Mouse (Mus musculus): ENCODE measurements around the gene Ccdc153.

Ccdc153 gene

DNA sequence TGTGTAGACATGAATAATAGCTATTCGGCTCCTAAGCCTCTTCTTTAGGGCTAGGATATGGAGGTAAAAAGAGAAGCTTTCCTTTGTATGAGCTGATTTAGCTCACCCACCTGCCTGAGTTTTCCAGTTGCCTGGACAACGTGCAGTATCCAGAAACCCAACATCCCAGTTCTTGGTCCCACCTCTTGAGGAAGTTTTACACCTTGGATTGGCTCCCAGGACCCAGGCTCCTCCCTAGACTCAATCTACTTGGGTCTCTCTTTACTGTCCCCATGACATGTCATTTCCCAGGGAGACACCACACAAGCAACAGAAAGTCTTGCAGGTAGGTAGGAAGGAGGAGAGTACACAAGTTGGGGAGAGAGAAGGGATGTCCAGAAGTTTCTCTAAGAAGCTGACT, at the start of gene Ccdc153:
Gene Ccdc153 (plus strand): TSS at position 278 of the 400 bp plus-strand sequence.
- DNase-seq (ENCODE audit: low read depth, low spot score) = no peak

DNA sequence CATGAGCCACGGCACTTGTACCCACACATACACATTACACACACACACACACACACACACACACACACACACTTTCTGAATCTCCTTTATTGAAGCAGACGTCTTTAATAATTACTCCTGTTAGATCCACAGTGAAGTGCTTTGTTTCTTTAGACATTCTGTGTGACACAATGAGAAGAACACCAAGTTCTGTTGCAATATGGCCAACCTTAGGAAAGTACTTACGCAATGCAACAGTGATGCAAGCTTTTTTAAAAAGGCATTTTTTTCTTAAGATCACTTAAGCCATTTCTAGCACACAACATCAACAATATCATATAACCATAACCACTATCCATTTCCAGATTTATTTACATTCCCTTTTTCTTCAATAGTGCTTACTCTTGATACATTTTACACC, 49.3 kb upstream of the Ccdc153 start:
- no peak for DNase-seq (ENCODE audit: low read depth, low spot score)

DNA sequence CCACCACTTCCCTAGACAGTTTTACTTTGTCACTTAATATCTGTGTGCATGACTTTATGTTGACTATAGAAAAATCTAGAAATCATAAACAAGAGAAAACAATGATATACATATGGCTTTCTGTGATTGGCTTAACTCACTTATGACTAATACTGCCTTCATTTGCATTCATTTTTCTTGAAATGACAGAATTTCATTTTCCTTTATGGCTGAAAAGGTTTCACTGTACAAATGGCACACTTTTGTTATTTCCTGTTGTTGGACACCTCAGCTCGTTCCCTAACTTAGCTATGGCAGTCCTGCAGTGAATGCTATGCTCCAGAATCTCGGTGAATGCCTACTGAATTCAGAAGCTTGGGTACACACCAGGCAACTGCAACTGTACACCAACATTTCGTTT, 48.2 kb upstream of the Ccdc153 start:
- no peak for DNase-seq (ENCODE audit: low read depth, low spot score)

DNA sequence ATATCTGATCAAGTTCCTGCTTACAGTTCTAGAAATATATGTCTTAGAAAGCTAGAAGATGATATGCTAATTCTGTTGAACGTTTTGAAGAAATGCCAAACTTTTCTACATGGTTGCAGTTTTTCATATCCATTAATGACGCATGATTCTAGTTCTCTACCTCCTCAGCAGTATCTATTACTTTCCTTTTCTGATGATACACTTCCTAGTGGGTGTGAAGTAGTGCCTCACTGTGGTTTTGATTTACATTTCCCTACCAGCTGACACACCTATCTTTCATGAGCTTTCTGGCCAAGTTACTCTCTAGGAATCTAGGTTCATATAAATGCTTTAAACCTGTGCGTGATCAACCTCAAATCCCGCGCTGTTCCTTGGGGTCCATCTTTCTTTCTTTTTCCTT, 47.7 kb upstream of the Ccdc153 start:
- DNase-seq (ENCODE audit: low read depth, low spot score) = no peak

DNA sequence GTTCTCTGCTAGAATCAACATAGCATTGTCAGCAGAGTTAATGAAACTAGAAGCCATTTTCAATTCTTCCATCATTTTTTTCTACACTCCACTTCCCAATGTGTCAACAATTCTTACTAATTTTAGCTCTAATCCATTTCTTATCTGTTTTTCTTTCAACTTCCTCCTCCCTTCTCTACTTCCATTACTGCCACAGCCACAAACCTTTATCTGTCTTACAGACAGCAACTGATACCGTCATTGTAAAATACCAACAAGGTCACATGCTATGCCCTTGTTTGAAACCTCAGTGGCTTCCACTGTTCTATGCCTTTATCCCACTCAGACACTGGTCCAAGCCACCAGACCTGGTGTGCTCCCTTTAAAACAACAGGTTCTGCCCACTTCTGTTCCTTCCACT, 46.5 kb upstream of the Ccdc153 start:
- DNase-seq (ENCODE audit: low read depth, low spot score) = no peak

DNA sequence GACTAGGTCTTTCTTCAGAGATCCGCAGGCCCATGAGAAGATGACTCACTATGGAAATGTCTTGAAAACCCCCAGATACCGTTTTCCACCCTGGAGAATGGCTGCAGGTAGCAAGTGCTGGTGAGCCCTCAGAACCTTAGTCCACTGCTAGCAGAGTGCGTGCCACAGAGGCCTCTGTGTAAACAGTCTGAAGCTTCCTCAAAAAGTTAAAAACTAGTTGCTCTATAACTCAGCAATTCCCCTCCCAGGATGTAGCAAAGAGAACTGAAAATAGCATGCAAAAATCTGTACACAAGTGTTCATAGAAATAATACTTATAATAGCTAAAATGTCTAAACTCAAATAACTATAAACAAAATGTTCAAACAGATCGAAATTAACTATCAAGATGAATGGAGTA, 44.1 kb upstream of the Ccdc153 start:
- DNase-seq (ENCODE audit: low read depth, low spot score) = no peak

DNA sequence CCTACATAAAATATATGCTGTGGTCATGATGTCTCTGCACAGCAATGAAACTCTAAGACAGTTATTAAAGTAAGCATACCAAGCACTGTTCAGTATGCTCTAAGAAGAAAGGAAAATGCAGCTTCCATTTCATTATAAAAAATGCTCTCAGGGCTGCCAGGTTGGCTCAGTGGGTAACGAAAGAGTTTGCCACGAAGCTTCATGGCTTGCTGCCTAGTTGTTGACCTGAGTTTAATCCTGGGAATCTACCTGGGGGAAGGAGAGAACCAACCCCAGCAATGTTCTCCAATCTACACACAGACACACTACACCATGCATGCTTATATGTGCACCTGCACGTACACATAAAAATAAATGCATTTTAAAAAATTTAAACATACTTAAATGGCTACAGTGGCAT, 41.3 kb upstream of the Ccdc153 start:
- DNase-seq (ENCODE audit: low read depth, low spot score) = no peak

DNA sequence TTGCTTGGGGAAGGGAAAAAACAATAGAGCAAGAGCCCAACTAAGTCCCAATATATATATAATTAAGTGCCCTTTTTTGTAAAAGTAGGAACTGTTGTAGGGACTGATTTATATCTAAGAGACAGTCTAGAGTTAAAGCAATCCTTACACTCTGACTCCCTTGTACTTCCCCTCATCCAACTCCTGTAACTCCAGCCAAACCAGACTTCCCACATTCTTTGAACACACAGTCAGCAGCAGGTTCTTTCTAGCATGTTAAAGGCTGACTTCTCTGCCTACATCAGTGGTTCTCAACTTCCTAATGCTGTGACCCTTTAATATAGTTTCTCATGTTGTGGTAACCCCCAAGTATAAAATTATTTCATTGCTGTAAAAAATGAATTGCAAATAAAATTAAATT, 40.9 kb upstream of the Ccdc153 start:
- no peak for DNase-seq (ENCODE audit: low read depth, low spot score)

DNA sequence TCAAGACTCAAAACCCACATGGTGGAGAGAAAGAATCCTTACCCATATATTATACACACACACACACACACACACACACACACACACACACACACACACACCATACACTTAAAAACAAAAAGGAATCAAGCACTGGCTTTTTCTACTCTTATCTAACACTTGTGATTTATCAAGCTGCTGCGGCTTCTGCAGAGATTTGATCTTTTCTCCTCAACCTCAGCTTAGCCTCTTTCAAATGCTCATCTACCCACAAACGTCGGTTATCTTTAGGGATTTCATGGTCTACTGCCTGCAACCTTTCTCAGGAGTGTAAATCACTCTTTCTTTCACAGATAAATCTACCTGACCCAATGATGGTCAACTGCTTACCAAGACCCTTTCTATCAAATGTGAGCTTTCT, 40.0 kb upstream of the Ccdc153 start:
- no peak for DNase-seq (ENCODE audit: low read depth, low spot score)

DNA sequence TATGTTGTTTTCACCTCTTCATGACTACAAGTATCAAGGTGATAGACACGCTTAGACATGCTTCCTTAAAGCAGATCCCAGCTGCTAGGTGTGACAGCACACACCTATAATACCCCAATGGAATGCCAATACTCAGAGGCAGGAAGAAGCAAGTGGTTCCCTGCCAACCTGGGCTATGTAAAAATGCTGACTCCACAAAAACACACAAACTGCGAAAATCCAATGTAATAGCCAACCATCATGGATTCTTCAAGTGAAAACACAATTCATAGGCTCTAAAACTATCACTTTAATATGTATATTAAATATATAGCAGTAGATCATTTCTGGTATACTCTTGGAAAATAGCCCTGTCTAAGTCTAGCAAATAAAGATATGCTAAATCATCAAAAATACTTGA, 32.6 kb upstream of the Ccdc153 start:
- DNase-seq (ENCODE audit: low read depth, low spot score) = no peak

DNA sequence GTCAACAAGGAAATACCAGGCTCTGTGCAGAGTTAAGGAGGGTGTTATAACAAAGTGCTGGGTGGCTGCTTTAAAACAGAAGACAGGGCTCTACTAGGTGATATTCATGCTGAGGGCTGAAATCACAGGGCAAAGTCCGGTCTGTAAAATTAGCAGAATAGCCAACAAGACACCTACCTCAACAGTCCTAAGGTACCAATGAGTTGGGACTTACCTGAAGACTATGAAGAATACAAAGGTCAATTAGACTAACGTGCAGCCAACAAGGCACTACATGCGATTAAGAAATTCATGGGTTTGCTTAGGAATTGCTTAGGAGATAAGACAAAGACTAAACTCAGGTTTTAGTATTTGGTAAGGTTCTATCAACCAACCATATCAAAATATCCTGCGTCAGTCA, 31.1 kb upstream of the Ccdc153 start:
- DNase-seq (ENCODE audit: low read depth, low spot score) = no peak

DNA sequence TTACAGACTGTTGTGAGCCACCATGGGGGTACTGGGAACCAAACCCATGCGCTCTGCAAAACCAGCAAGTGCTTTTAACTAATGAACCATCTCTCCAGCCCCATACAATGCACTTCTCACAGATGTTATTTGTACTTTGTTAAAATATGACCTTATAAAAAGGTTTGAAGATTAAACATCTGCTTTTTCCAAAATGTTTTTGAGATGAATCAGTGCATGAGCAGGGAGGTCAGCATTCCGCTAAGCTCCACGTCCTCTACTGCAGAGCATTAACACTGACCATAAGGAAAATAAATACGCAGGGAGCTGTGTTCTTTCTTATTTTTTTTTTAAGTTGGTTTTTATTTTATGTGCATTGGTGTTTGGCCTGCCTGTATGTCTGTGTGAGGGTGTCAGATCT, 28.1 kb upstream of the Ccdc153 start:
- DNase-seq (ENCODE audit: low read depth, low spot score) = no peak

DNA sequence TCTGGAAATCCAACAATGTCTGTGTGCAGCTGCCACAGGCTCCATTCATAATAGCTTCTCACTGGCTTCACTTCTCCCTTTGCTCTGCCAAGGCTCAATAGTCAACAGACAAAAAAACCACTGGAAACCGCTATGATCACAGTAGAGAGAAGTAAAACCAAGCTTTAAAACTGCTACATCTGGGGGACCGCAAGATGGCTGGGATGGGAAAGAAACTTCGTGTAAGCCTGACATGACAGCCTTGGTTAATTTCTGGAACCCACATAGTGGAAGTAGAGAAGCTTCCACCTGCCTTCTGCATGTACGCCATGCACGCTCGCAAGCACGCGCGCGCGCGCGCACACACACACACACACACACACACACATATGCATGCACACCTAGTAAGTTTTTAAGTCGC, 26.9 kb upstream of the Ccdc153 start:
- DNase-seq (ENCODE audit: low read depth, low spot score) = no peak

DNA sequence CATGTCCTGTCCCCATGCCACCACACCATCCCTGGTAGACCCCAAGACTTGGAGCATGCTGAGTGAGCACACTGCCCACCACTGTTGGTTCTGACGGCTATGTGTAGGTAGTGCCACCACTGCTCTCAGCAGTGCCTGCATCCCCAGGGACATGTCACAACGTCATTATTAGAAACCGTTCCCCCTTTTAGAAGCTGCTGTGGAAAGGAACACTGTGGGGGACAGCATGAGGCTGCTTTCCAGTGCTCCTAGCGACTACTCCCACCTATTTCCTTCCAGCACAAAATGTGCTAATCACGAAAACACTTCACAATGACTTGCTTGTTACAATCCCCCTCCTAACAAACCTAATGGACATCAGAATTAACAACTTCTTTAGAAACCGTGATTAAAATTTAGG, 14.5 kb upstream of the Ccdc153 start:
- no peak for DNase-seq (ENCODE audit: low read depth, low spot score)

DNA sequence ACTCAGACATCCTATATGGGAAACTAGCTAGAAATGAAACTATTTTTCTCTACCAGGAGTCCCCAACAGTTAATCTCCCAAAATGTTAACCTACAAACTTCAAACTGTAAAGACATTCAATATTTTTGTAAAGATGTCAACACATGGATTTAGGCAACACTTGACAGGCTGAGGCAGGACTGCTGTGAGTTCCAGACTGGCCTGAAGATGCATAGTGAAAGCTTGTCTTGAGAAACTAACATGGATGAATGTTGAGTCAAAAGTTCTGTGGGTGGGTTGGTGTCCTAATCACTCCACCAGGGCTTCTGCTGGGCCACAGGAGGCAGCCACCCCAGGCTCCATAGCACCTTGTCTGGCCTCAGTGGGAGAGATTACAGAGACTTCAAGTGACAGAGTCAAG, 8.9 kb upstream of the Ccdc153 start:
- no peak for DNase-seq (ENCODE audit: low read depth, low spot score)

DNA sequence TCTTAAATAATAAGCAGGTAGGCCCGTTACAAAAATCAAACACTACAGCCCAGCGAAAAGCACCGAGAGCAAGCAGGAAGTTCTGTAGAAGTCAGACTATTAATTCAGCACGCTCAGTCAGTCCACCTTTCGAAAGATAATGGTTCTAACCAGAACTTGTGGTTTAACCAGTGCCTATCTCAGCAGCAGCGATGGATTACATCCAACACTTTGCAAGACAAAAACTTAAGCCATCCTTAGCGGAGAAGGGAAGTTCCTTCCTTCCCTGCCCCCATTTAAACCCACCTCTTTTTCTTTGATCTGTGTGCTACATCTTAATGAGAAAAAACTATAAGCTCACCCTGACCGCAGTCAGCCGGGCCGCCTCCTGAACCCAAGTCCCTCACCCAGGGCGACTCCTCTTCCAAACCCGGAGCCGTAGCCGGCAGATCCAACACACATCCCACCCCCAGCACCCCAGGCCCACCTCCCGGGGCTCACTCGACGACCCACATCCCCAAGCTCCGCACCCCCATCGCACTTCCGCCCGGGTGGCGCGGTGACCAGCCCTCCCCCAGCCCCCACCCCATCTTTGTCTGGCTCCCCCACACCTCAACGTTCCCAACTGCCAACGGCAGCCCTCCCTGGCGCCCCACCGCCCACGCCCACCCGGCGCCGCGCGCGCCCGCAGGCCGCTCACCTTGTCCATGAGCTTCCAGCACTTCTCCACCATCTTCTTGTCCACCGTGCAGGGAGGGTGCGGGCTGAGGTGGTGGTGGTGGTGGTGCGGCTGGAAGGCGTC, 7.3 kb upstream of the Ccdc153 start:
- peak; percentile 85 for DNase-seq (ENCODE audit: low read depth, low spot score)

DNA sequence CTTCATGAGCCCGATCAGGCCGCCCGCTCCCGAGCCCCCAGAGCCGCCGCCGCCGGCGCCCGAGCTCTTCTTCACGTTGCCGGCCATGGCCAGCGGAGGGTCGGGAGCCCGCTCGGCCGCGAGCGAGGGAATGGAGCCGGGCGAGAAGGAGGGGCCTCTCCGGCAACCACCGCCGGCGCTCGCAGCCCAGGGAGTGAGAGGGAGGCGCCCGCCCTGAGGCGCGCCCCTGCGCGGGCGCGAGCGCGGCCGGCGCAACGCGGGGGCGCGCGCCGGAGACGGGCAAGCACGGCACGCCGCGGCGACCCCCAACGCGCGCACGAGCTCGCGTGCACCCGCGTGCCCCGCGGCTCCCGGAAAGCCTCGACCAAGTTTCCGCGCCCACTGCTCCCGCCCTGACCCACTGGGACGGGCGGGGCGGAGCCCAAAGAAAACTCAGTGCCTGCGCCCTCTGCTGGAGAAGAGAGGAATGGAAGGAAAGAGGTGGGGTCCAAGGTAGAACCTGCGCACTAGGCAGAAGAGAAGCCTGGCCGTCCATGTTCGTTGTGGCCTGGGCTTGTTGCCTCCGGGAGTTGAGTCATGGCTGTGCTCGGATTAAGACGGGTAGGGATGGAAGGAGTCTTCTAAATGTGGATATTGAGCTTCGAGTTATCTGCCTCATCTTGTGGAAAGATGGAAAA, 6.5 kb upstream of the Ccdc153 start, which contains the start of gene Cbl:
Gene Cbl (minus strand): TSS at position 248 of the 677 bp plus-strand sequence.
- peak; percentile 97 for DNase-seq (ENCODE audit: low read depth, low spot score)

DNA sequence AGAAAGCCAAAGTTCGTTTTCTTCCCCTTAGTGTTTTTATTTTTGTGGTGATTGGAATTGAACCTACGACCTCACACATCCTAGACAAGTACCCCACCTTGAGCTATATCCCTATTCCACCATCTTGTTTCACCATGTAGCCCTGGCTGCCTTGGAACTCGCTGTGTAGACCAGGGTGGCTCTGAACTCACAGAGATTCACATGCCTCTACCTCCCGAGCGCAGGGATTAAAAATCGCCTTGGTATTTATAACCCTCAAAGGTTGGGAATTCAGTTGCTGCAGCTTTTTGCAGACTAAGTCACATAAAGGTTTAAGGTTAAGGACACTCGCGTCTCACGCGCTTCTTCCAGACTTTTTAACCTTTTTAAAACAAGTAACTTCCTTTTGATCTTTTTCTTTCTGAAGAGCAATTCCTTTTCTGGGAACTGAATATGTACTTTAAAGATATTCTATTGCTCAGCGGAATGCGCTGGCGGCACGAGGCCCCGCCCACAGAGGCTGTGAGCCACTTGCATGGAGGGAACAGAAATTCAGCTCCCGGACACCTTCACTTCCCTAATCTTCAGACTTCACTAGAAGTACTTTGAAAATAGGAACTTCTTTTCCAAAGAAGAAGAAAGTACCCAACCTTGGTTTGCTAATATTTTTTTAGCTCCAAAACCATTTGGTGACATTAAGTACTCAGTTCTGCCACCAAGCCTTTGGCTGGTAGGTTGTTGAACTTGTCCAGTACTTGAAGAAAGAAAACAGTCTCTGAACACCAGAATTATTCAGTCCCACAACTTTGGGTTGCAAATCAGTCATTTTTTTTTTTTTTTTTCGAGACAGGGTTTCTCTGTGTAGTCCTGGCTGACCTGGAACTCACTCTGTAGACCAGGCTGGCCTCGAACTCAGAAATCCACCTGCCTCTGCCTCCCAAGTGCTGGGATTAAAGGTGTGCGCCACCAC, 5.7 kb upstream of the Ccdc153 start:
- peak; percentile 75 for DNase-seq (ENCODE audit: low read depth, low spot score)

DNA sequence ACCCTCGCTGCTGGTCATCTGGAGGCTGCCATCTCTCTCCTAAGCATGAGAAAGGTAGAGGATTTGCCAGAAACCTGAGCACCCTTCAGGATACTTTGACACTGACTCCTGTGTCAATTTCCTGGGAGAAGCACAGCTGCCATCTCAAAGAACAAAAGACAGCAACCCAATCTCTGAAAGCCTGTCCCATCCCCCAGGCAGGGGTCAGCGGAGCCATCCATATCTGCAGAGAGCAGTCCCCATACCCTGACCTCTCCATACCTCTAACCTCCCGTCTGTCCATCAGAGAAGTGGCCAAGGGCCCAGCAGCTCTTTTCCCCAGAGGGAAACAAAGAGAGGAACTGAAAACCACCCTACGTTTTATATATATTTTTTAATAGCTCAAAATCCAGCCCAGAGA, 3.9 kb upstream of the Ccdc153 start:
- no peak for DNase-seq (ENCODE audit: low read depth, low spot score)

DNA sequence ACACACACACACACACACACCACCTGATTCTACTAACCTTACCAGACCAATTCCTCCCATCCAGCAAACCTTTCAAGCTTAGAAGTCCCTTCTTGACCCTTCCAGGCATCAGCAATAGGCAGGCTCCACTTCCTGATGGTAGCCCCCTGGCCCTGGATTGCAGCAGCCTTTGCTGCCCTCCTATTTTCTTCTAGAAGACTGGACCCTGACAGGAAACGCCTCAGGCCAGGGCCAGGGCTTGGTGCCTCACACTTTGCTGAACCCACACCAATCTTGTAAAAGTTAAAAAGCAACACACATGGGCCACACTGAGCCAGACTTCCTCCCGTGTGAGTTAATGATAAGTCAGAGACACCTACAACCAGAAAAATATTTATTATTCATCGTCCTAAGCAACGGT, 3.3 kb upstream of the Ccdc153 start:
- no peak for DNase-seq (ENCODE audit: low read depth, low spot score)

DNA sequence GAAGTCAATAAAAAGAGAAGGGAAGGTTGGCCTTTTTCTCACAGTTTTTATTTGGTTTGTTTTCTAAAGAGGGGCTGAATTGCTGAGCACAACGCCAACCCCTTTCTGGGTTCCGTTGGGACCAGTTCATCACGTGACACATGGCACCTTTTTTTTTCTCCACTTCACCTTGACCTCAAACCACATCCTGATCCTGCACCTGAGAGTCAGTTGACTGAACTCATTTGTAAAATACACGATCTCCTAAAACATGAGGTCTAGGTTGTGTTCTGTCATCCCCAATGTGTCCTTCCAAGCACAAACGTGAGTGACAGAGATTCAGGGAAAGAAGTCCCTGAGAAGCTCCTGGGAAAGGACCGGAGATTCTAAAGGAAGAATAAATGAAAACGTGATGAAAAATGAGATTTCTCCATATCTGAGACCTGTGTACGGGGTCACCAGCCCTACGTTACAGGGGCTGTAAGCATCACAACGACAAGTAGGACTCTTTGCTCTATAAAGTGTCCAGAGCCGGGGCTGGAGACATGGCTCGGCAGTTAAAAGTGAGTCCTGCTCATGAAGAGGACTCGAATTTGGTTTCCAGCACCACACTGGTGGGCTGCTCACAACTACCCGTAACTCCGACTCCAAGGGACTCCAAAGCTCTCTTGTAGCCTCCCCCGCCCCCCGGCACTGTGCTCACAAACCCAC, 1.8 kb upstream of the Ccdc153 start:
- DNase-seq (ENCODE audit: low read depth, low spot score) = no peak

DNA sequence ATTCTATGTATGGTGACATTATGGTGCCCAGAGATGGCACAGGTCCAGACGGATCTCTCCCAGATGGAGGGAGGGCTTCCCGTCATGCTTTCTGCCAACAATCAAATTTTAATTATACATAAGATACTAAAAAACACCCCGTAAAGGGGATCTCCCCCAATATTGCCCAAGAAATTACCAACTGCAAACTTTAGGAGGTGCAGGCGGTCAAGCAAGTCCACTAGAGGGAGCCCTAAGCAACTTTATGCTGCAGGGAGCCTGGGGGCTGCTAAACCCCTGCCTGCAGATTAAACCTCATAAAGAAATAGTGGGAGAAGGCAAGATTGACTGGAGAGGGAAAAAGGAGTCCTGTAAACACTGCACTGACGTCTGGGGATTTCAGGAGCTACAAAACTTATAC, 1.0 kb upstream of the Ccdc153 start:
- DNase-seq (ENCODE audit: low read depth, low spot score) = peak; percentile 57

Data from R1 (cell line).